Mouse (Mus musculus) forebrain, embryonic 11.5 days (tissue): Measurements from ENCODE around the gene Spg7. TPM values are rescaled to one million over a fixed set of nuclear protein-coding genes. Genes with fewer than 3 reads are reported as not detected.
A peak's percentile ranks its signal among the peaks of the same experiment; 100 is the strongest.

ENCODE experiments used
- ATAC-seq: fragments of 200-750 bp; cut with Nextera tagmentation; replicated peaks from 2 replicates; pipeline ENCODE4 v1.8.0; 2017; ENCODE audit warnings: moderate TSS enrichment; ENCODE audit not compliant: low FRiP score
- DNase-seq: peaks from one replicate; pipeline ENCODE4 v3.0.0-alpha.2; 2017; ENCODE audit warnings: low spot score
- H3K27ac ChIP-seq: fragments of 300-500 bp; sonication (generic); 2 replicates; pipeline ENCODE4 v1.5.1; 2014; ENCODE audit warnings: low read depth, low read length
- H3K27me3 ChIP-seq: fragments of 300-500 bp; sonication (generic); 2 replicates; pipeline ENCODE4 v1.6.1; 2014; ENCODE audit warnings: mild to moderate bottlenecking, low read length, mixed read lengths; ENCODE audit not compliant: control insufficient read depth, insufficient read depth
- H3K36me3 ChIP-seq: fragments of 300-500 bp; sonication (generic); 2 replicates; pipeline ENCODE4 v1.6.1; 2014; ENCODE audit warnings: mild to moderate bottlenecking, low read length, moderate library complexity, mixed read lengths; ENCODE audit not compliant: control insufficient read depth, insufficient read depth
- H3K4me1 ChIP-seq: fragments of 300-500 bp; sonication (generic); replicated peaks from 2 replicates; pipeline ENCODE4 v1.6.1; 2014; ENCODE audit warnings: low read length, mixed read lengths; ENCODE audit not compliant: control insufficient read depth, insufficient read depth
- H3K4me2 ChIP-seq: fragments of 300-500 bp; sonication (generic); 2 replicates; pipeline ENCODE4 v1.6.1; 2014; ENCODE audit warnings: low read depth, mild to moderate bottlenecking, low read length, moderate library complexity, mixed read lengths; ENCODE audit not compliant: severe bottlenecking
- H3K4me3 ChIP-seq: fragments of 300-500 bp; sonication (generic); 2 replicates; pipeline ENCODE4 v1.5.1; 2014; ENCODE audit warnings: low read depth, low read length
- H3K9ac ChIP-seq: fragments of 300-500 bp; sonication (generic); 2 replicates; pipeline ENCODE4 v1.6.1; 2014; ENCODE audit warnings: low read length
- H3K9me3 ChIP-seq: fragments of 300-500 bp; sonication (generic); 2 replicates; pipeline ENCODE4 v1.6.1; 2016; ENCODE audit warnings: low read length, mixed read lengths; ENCODE audit not compliant: control insufficient read depth
- WGBS: fragments of 180-500 bp; shearing (Covaris S2); extraction: QIAGEN DNeasy Blood & Tissue Kit; methylation state at CpG from one replicate; pipeline ENCODE4 v1.1.7; 2014; 5-methylcytosine and 5-hydroxymethylcytosine counted together
- polyA plus RNA-seq: library from polyadenylated mRNA; unstranded; fragments of >200 nt; fragmentation: Nextera tagmentation; extraction: Ambion mirVana; gene quantifications from 2 replicates; pipeline ENCODE4 v1.2.1, GENCODE M21; 2014

The Spg7 gene
- polyA plus RNA-seq, 1 experiment from 2014 or later: 43.5 TPM

GRCm38 (mm10) chr8:123065214-123066100 is 2.7 kb downstream of the Spg7 start:
- Histone ChIP-seq H3K36me3 (no peaks in the 10 kb centered on the region), H3K4me3 (peak overlapping the region; percentile 88), H3K9me3 (no peaks in the 10 kb centered on the region), H3K27me3 (no peaks in the 10 kb centered on the region), H3K9ac (peak overlapping the region; percentile 95), H3K27ac (peak overlapping the region; percentile 84), H3K4me2 (peak overlapping the region; percentile 73), H3K4me1 (peaks cover 5% of the 10 kb centered on the region; the same call in 1 of the 2 replicates)
- ATAC-seq (peak; percentile 96), DNase-seq (peak; percentile 98)
- WGBS: under 1% methylated on average over 84 of the region's 84 CpGs

- H3K9me3 ChIP-seq: no peaks in the 10 kb centered on the region
- DNase-seq (no peak), ATAC-seq (no peak)
- H3K27me3 ChIP-seq: no peaks in the 10 kb centered on the region
- H3K9ac ChIP-seq: peak overlapping the region; percentile 95
- peak overlapping the region; percentile 84; the same call in 1 of the 2 replicates for H3K27ac ChIP-seq
- no peaks in the 10 kb centered on the region for H3K36me3 ChIP-seq
- H3K4me2 ChIP-seq: peak overlapping the region; percentile 73
- H3K4me1 ChIP-seq: peaks cover 5% of the 10 kb centered on the region; the same call in 1 of the 2 replicates
- 41% methylated on average over 7 of the region's 7 CpGs for WGBS
- peak overlapping the region; percentile 88 for H3K4me3 ChIP-seq
These were observed 3.5 kb downstream of the Spg7 start for GRCm38 (mm10) chr8:123066101-123066683.

GRCm38 (mm10) chr8:123071176-123071575 is 8.4 kb downstream of the Spg7 start:
- H3K27ac ChIP-seq: no peak overlapping the region
- no peaks in the 10 kb centered on the region for H3K9me3 ChIP-seq
- no peak overlapping the region for H3K4me3 ChIP-seq
- no peak for ATAC-seq
- H3K27me3 ChIP-seq: no peaks in the 10 kb centered on the region
- no peak overlapping the region for H3K4me2 ChIP-seq
- H3K4me1 ChIP-seq: peaks cover 5% of the 10 kb centered on the region; the same call in 1 of the 2 replicates
- 93% methylated on average over 4 of the region's 4 CpGs for WGBS
- no peaks in the 10 kb centered on the region; the same call in 1 of the 2 replicates for H3K36me3 ChIP-seq
- no peak for DNase-seq
- H3K9ac ChIP-seq: no peak overlapping the region

DNA sequence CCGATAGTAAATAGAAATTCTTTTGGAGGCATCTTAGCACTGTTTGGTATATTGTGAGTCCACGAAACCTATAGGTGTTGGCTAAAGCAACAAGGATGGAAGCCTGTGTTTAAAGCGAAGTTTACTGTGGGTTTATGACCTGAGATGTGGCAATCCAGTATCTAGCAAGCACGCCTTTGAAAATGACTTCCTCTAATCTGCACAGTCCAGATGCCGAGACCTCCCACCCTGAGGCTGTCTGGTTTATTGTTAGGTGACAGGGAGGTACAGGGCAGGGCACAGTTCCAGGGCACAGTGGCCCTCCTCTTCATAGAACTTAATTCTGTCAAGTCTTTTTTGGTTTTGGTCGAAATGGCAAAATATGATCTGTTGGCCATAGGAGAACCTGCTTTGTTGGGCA is 14.5 kb downstream of the Spg7 start:
- DNase-seq: no peak
- Histone ChIP-seq H3K4me2 (no peak overlapping the region), H3K9ac (no peak overlapping the region), H3K36me3 (peaks cover 3% of the 10 kb centered on the region), H3K27ac (no peak overlapping the region), H3K9me3 (no peaks in the 10 kb centered on the region), H3K4me1 (no peaks in the 10 kb centered on the region), H3K4me3 (no peak overlapping the region), H3K27me3 (no peaks in the 10 kb centered on the region)
- ATAC-seq: no peak
- 88% methylated on average over 6 of the region's 6 CpGs for WGBS

GRCm38 (mm10) chr8:123082993-123083392 is 20.3 kb downstream of the Spg7 start:
- H3K9ac ChIP-seq: no peak overlapping the region
- H3K27me3 ChIP-seq: no peaks in the 10 kb centered on the region
- no peak for ATAC-seq
- H3K27ac ChIP-seq: no peak overlapping the region
- H3K9me3 ChIP-seq: no peaks in the 10 kb centered on the region
- DNase-seq: no peak
- H3K4me3 ChIP-seq: no peak overlapping the region
- H3K4me1 ChIP-seq: no peaks in the 10 kb centered on the region
- peaks cover 8% of the 10 kb centered on the region for H3K36me3 ChIP-seq
- no peak overlapping the region for H3K4me2 ChIP-seq
- WGBS: 86% methylated on average over 6 of the region's 6 CpGs

GRCm38 (mm10) chr8:123083610-123084009 is 20.9 kb downstream of the Spg7 start:
- Histone ChIP-seq H3K9ac (no peak overlapping the region), H3K4me2 (no peak overlapping the region), H3K9me3 (no peaks in the 10 kb centered on the region), H3K27ac (no peak overlapping the region), H3K36me3 (peaks cover 10% of the 10 kb centered on the region), H3K4me3 (no peak overlapping the region), H3K27me3 (no peaks in the 10 kb centered on the region), H3K4me1 (no peaks in the 10 kb centered on the region)
- ATAC-seq (no peak), DNase-seq (no peak)
- 93% methylated on average over 12 of the region's 12 CpGs for whole genome bisulfite sequencing

DNA sequence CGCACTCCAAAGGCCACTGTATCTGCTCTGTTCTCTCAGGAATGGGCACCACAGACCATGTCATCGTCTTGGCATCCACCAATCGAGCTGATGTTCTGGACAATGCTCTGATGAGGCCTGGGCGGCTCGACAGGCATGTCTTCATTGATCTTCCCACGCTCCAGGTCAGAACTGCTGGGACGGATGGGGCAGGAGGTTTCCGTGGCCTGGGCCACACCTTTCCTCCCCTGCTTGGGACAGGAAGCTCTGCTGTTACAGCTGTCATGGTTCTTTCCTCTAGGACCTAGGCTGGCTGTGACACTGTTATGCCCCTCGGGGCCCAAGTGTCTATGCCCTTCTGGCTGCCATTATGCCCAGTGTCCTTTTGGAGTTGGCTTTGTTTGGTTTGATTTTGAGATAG is 24.5 kb downstream of the Spg7 start:
- no peak for ATAC-seq
- no peak overlapping the region for H3K4me3 ChIP-seq
- 93% methylated on average over 9 of the region's 9 CpGs for WGBS
- DNase-seq: no peak
- H3K4me2 ChIP-seq: no peak overlapping the region
- no peaks in the 10 kb centered on the region for H3K9me3 ChIP-seq
- H3K27ac ChIP-seq: no peak overlapping the region
- H3K36me3 ChIP-seq: peaks cover 29% of the 10 kb centered on the region
- no peaks in the 10 kb centered on the region for H3K27me3 ChIP-seq
- H3K9ac ChIP-seq: no peak overlapping the region
- H3K4me1 ChIP-seq: no peaks in the 10 kb centered on the region

- Histone ChIP-seq H3K4me1 (0 out of 2 replicates have a peak, but pooled peaks cover 2% of the 10 kb centered on the region), H3K27ac (no peak overlapping the region), H3K27me3 (no peaks in the 10 kb centered on the region), H3K4me3 (no peak overlapping the region), H3K36me3 (peaks cover under 1% of the 10 kb centered on the region; the same call in 1 of the 2 replicates), H3K4me2 (no peak overlapping the region), H3K9ac (no peak overlapping the region), H3K9me3 (no peaks in the 10 kb centered on the region)
- DNase-seq (no peak), ATAC-seq (no peak)
- whole genome bisulfite sequencing: 91% methylated on average over 11 of the region's 11 CpGs
These were observed 34.5 kb downstream of the Spg7 start for GRCm38 (mm10) chr8:123097216-123097615.
